Mouse (Mus musculus) testis, postnatal 10 days (tissue): Measurements from ENCODE around the gene Nap1l4.
"Not testable (repeated sequence)": the region's sequence is repeated elsewhere in the genome, so short reads cannot be mapped to it uniquely, and the experiment has no call there.

Experiments used
- DNase-seq: peaks from one replicate; pipeline ENCODE4 v3.0.0; 2021; ENCODE audit warnings: low spot score

The Nap1l4 gene

DNA sequence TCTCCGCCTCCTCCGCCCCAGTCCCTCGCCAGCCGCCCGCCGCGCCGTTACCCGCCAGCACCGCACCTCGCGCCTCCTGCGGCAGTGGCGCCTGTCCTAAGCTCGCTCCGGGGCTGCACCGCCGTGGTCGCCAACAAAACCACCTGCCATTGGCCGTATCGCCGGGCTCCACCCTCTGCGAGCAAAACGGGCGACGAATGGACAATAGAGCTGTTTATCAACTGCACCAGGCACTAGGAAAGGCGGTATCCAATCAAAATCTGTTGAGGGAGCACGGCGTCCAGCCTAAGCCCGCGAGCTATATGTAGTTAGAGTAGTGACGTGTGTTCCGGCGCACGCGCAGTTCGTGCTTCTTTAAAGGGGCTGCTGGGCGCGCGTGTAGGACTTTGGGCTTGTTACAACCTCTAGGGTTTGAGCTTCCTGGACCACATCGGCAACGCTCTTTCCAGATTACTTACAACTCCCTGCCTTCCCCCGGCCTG is at the start of gene Nap1l4:
Gene Nap1l4, minus strand, starts transcription at position 131 of the 482 bp plus-strand sequence.
- DNase-seq, result peak; percentile 96

- no peak for DNase-seq
Observed at GRCm38 (mm10) chr7:143594865-143595264, 46.0 kb upstream of the Nap1l4 start.

GRCm38 (mm10) chr7:143592255-143592654 is 43.3 kb upstream of the Nap1l4 start:
- no peak for DNase-seq

DNA sequence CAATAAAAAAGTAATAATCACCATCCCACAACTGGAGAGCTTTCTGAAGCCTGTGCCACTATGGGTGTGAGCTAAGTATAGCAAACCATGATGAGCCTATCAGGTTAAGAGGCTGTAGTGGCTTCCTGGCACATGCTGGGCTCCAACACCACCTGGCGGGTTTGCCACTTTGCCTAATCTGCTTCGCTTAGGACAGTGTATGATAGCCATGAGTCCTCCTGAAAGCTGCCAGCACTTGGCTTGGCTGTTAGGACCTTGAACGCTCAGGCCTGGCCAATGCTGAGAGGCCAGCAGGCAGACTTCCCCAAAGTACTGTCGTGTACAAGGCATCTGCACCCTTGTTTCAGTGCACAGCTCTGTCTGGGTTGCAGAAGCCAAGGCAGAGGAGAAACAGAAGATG is 39.1 kb upstream of the Nap1l4 start:
- DNase-seq, result no peak

DNA sequence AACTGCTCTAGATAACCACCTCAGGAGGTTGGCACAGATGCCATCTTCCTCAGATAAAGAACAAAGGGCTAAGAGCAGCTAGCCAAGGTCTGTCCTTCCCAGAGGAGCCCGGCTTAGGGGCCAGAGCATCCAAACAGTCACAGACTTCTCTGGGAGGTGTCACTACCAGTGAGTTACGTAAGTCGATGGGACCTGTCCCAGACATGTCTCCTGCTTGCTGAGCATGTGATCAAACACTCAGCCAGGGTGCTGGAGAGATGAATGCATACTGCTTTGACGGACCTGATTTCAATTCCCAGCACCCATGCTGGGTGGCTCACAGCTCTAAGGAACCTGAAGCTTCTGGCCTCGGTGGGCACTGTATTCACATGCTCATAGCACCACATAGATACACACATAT is 38.7 kb upstream of the Nap1l4 start:
- no peak for DNase-seq

GRCm38 (mm10) chr7:143583956-143584355 is 35.0 kb upstream of the Nap1l4 start:
- DNase-seq, result peak; percentile 88

DNA sequence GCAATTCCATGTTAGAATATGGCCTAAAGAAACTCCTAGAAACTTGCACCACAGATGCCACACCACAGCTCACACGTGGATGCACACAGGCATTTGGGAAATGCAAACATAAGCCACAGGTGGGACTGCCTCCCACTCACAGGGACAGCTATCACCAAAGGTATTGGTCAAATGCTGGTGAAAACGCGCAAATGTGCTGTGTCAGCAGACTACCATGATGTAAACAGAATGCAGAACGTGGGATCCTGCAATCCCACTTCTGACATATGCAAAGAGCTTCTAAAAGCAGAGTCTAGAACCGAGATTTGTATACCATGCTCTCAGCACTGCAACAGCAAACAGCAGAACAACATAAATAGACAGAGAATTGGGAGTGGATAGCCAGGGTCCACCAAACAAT is 34.1 kb upstream of the Nap1l4 start:
- no peak for DNase-seq

- DNase-seq, result no peak
Observed at GRCm38 (mm10) chr7:143575751-143576150, 26.8 kb upstream of the Nap1l4 start.

- DNase-seq, result no peak
Observed at GRCm38 (mm10) chr7:143565648-143566039, 16.7 kb upstream of the Nap1l4 start.

GRCm38 (mm10) chr7:143565015-143565647 is 16.2 kb upstream of the Nap1l4 start:
- DNase-seq, result no peak

DNA sequence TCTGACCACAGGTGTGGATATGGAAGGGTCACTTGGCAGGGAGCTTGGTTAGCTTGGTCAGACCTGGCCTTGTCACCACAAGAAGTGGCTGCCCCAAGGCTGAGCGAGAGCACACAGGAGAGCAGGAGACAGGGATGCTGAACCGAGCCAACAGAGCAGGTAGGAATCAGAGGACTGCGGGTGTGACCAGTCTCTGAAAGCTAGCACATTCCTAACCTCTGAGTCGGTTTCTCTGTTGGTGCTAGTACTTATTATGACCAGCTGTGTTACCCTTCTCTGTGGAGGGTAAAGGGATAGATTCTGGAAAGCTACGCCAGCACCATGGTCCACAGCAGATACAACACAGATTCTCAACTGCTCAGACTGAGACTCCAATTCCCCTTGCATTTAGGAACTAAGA is 14.9 kb upstream of the Nap1l4 start:
- DNase-seq, result no peak

- no peak for DNase-seq
Observed at GRCm38 (mm10) chr7:143557616-143558015, 8.7 kb upstream of the Nap1l4 start.

DNA sequence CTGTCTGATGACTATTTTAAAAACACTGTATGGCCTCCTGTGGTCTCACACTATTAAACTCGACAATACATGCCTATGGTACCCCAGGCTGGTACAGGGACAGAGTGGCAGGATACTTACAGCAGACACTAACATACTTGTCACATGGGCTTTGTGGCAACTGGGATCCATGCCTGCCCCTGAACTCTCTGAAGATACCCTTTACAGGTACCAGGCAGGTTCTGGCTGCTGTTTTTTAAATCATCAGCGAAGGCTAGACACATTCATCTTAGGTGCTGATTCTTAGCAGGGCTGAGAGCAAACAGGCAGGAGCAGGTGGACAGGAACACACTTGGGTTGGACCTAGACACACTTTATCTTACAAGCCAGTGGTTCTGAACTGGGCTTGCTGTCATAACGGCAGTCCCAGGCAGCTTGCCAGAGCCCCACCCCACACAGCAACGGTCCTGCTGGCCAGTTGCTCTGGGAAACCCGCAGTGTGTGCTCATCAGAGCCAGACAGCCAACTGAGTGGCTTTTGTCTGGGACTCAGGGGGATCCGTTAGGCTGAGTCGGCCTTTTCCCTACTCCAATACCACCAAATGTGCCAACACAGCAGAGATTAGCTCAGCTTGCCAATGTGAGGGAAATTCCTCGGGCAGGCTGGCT is 8.2 kb upstream of the Nap1l4 start:
- DNase-seq, result peak; percentile 54

GRCm38 (mm10) chr7:143549588-143550220 is 798 bp upstream of the Nap1l4 start:
- DNase-seq, result no peak

DNA sequence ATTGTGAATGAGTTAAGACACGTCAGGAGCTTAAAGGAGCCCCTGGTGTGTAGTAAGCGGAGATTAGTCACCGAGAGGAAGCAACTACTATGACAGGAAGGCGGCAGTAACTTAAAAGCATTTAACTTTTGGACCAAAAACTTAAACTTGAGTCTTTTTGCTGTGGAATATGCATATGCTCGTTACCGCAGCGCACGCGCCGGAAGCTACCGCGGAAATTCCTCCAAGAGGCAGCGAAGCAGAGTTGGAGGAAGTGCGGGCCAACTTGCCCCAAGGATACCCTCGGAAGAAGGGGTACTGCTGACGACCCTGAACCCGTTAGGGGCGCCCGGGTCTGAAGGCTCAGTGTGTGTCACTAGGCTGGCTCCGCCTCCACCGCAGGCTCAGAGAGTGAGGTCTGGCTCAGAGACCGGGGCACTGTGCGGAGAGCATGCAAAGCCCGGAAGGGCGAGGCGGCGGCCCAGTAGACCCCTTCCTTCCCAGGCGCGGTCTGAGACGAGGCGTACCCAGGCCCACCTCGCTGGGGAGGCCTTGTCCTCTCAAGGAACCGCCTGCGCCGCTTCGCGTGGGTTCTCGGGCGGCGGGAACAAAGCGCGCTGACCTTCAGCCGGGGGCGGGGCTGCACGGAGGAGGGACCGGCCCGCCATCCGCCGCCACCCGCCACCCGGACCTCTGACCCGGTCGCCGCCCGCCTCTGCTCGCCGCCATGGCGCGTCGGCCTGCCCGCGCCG is 510 bp downstream of the Nap1l4 start:
- DNase-seq, result peak; percentile 89

DNA sequence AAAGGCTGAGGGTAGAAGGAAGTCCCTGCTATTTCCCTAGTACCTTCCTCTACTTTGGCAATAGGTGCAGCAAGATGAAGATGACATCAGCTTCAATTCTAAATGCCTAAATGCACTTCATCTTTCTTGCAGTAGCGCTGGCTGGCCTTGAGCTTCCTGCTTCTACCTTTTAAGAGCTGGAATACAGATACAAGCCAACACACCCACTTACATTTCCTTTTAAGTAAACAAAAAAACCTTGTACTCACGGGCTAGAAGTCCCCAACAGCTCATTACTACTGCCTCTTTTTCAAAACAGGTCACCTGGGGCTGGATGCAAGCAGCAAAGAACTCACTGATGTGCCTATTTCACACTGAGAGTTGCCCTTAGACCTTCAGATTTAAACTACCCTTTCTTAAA is 2.4 kb downstream of the Nap1l4 start:
- DNase-seq, result no peak

DNA sequence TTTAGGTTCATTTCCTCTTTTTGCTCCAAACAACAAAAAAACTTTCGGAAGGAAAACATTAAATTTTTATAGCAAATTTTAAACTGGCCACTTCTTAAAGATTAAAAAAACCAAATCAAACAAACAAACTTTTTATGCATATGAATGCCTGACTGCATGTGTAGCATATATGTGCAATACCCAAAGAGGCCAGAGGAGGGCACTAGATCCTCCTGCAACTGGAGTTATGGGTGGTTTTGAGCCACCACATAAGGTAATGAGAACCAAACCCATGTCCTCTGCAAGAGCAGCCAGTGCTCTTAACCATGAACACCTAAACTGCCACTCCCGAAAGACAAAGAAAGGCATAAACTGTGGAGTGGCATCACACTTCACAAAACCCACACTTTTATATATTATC is 4.5 kb downstream of the Nap1l4 start:
- DNase-seq, result peak; percentile 63

DNA sequence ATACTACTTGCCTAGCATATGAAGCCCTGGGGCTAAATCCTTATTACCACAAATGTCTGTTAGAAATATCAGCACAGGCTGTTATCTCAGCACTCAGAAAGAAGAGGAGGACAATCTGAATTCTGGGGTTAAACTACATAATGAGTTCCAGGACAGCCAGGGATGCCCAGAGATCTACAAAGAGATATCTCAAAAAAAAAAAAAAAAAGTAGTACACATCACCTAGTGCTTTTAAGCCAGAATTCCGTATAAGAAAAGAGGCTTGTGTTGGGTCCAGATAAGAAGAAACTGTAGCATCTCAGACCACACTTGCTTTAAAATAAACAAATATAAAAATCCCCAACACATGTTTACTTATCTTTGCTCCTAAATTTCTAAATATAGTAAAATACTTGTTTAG is 10.2 kb downstream of the Nap1l4 start:
- no peak for DNase-seq

GRCm38 (mm10) chr7:143538229-143538628 is 10.7 kb downstream of the Nap1l4 start:
- not testable (repeated sequence) for DNase-seq

DNA sequence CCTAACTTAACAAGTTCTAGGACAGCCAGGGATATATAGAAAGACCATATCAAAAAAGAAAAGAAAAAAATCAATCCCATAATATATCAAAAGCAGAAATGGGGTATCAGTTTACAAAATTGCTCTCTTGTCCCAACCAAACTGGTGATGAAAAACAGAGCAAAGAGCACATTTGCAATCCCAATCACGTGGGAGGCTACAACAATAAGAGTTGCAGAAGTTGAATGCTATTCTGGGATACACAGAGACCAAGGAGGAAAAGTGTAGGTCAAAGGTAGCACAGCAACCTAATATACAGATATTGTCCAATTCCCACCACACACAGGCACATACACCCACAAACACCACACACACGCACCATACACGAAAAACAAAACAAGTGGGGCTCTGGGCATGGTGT is 12.7 kb downstream of the Nap1l4 start:
- no peak for DNase-seq

DNA sequence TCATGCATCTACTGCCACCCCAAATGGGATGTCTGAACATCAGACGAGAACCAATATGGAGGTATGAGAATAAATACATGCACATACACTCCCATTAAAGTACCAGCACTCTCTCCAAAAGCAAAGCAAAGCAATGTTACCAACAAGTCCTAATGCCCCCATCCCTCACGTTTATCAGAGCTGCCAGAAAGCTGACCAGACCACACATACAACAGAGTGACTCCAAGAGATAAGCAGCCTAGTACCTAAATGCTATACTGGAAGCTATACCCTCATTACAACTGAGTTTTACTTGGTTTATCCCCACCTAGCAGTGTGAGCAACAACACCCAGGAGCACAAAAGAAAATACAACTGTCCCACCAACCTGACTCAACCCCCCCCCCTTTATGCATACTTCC is 15.6 kb downstream of the Nap1l4 start:
- DNase-seq, result no peak

DNA sequence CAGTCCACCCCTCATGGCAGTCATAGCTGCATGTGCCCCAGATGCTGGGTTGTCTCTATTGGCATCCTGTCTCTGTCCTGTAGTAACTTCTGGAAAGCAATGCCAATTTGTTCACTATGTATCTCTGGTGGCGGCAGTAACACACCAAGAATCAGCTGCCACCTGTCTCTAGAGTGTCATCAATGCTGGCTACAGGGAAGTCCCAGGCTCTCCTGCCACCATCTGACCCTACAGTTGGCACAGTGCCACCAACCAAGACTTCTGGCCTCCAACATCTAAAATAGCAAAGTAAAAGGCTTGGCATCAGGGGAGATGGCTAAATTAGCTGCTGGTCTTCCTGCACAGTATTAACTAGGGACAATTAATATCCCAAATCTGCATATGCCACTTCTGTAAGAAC is 16.5 kb downstream of the Nap1l4 start:
- no peak for DNase-seq

GRCm38 (mm10) chr7:143519333-143519732 is 29.6 kb downstream of the Nap1l4 start:
- no peak for DNase-seq
